Mouse (Mus musculus): ENCODE results near the gene Kcnd1.

The Kcnd1 gene

GRCm38 (mm10) chrX:7859191-7859753 is 37.2 kb downstream of the Kcnd1 start:
- no peak for DNase-seq (ENCODE audit: low read depth, low spot score)

GRCm38 (mm10) chrX:7863181-7863580 is 41.1 kb downstream of the Kcnd1 start:
- DNase-seq (ENCODE audit: low read depth, low spot score), result no peak

- no peak for DNase-seq (ENCODE audit: low read depth, low spot score)
Measured at GRCm38 (mm10) chrX:7864551-7864950, 42.5 kb downstream of the Kcnd1 start.

- DNase-seq (ENCODE audit: low read depth, low spot score), result no peak
Measured at GRCm38 (mm10) chrX:7865343-7865742, 43.3 kb downstream of the Kcnd1 start.

GRCm38 (mm10) chrX:7865786-7866185 is 43.7 kb downstream of the Kcnd1 start:
- no peak for DNase-seq (ENCODE audit: low read depth, low spot score)

- DNase-seq (ENCODE audit: low read depth, low spot score), result no peak
Measured at GRCm38 (mm10) chrX:7867141-7867540, 45.1 kb downstream of the Kcnd1 start.

- no peak for DNase-seq (ENCODE audit: low read depth, low spot score)
Measured at GRCm38 (mm10) chrX:7868506-7868905, 46.4 kb downstream of the Kcnd1 start.

- no peak for DNase-seq (ENCODE audit: low read depth, low spot score)
Measured at GRCm38 (mm10) chrX:7869826-7870225, 47.7 kb downstream of the Kcnd1 start.

- DNase-seq (ENCODE audit: low read depth, low spot score), result peak; percentile 82
Measured at GRCm38 (mm10) chrX:7878007-7878419, 55.9 kb downstream of the Kcnd1 start, which contains the start of gene Pim2. Gene Pim2, plus strand, starts transcription at chrX:7878262.

GRCm38 (mm10) chrX:7878495-7878894 is 56.4 kb downstream of the Kcnd1 start:
- no peak for DNase-seq (ENCODE audit: low read depth, low spot score)

GRCm38 (mm10) chrX:7879819-7880218 is 57.7 kb downstream of the Kcnd1 start:
- DNase-seq (ENCODE audit: low read depth, low spot score), result peak; percentile 72

GRCm38 (mm10) chrX:7883841-7884567 is 61.9 kb downstream of the Kcnd1 start, which contains the start of gene Slc35a2:
Gene Slc35a2, plus strand, starts transcription at chrX:7884028.
- DNase-seq (ENCODE audit: low read depth, low spot score), result peak; percentile 85
